Mouse (Mus musculus): ENCODE measurements at regions not wholly inside any gene's neighbourhood (a gene's known extent, or its start where the extent isn't known, plus 50 kb on each side); places are given as distances from the start of the nearest gene placed in this dataset.

DNA sequence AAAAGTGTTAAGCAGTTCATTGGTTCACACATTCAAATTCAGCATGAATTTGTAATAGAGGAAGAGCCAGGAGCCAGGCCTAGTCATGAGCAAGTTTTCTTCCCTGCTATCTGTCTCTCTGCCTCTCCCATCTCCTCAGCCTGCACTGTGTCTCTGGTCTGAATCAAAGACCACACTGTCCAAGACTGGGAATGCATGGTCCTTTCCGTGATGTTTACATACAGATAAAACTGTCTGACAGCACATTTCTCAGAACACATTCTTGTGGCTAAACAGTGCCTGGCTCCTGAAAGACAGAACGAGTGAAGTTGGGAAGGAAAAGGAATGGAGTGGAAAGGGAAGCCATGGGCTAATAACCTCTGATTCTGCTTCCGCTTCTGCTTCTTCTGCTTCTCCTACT, 183.0 kb upstream of the Lmcd1 start:
- Histone ChIP-seq H3K4me3 (no peak overlapping the region), H3K27ac (no peak overlapping the region)
- intact Hi-C loops (cut with DNase I) = no loop called here
- no peak for TF ChIP-seq CTCF (IDR thresholded peaks at IDR 0.05)
- DNase-seq = no peak

DNA sequence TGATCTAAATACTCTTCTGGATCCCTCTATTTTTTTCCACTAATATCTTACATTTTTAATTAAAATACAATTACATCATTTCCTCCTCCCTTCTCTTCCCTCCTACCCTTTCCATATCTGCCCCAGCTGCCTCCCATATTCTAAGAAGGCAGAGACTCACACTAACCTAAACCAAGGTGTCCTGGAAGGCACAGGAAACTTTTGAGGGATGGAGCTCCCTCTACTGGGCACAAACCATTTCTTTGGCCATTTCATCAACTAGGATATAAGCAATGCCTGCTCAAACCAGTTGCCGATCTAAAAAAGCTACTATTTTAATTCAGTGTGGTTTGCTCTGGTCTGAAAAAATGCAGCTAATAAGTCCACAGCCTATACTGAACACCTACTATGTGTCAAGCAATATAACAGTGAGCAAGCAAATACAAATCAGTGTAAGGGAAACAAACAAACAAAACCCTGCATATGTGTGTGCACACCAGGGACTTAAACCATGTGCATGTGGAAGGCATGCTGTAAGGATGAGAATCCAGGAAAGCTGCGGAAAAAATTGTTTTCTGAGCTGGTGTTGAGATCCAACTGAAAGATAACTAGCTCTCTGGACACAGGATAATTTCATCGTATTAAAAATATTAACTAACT, 182.3 kb upstream of the Lmcd1 start:
- H3K27ac ChIP-seq = no peak overlapping the region
- TF ChIP-seq CTCF (IDR thresholded peaks at IDR 0.05) = peak; percentile 51
- no peak for DNase-seq
- intact Hi-C loops (cut with DNase I) = no loop called here
- no peak overlapping the region for H3K4me3 ChIP-seq

DNA sequence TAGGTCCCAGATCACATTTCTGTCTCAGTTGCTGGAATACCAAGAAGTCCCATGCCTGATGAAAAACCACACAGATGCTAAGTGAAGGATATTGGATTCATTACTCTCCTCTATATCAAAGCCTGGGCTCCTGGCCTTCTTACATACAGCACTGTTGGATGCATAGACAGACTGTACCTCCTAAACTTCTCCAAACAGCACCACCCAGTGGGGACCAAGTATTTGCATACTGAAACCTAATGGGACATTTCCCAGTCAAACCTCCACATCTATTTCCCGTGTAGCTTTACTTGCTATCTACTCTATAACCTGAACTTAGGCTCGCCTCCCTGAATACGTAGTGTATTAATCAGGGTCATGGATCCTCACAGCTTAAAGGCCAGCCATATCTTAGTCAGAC, 180.3 kb upstream of the Lmcd1 start:
- Histone ChIP-seq H3K4me3 (no peak overlapping the region), H3K27ac (no peak overlapping the region)
- TF ChIP-seq CTCF (IDR thresholded peaks at IDR 0.05) = no peak
- intact Hi-C loops (cut with DNase I) = no loop called here
- DNase-seq = no peak

GRCm38 (mm10) chr6:112097699-112098098, 175.9 kb upstream of the Lmcd1 start:
- Histone ChIP-seq H3K27ac (no peak overlapping the region), H3K4me3 (no peak overlapping the region)
- no peak for DNase-seq
- TF ChIP-seq CTCF (IDR thresholded peaks at IDR 0.05) = no peak
- intact Hi-C loops (cut with DNase I) = no loop called here

DNA sequence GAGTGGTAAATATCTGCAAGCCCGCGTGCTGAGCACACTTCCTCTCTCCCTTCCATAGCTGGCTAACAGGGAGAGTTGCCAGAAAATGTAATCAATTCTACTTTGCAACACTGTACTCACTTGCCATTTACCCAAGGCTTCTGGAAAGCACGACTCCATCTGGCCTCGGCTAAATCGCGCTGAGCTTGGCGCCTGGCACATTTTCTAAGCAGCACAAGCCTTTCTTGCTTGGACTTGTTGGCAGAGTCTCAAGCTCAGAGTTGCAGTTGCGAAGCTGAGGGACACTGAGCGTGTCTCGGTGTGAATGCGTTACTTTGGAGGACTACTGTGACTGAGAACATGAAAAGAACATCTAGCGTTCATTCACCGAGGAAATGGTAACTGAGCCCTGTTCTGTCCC, 164.9 kb upstream of the Lmcd1 start:
- no peak overlapping the region for H3K27ac ChIP-seq
- TF ChIP-seq CTCF (IDR thresholded peaks at IDR 0.05) = no peak
- no peak for DNase-seq
- H3K4me3 ChIP-seq = no peak overlapping the region
- intact Hi-C loops (cut with DNase I) = no loop called here

GRCm38 (mm10) chr6:112119180-112119579, 154.4 kb upstream of the Lmcd1 start:
- no peak overlapping the region for H3K27ac ChIP-seq
- DNase-seq = no peak
- TF ChIP-seq CTCF (IDR thresholded peaks at IDR 0.05) = no peak
- H3K4me3 ChIP-seq = no peak overlapping the region
- intact Hi-C loops (cut with DNase I) = no loop called here

DNA sequence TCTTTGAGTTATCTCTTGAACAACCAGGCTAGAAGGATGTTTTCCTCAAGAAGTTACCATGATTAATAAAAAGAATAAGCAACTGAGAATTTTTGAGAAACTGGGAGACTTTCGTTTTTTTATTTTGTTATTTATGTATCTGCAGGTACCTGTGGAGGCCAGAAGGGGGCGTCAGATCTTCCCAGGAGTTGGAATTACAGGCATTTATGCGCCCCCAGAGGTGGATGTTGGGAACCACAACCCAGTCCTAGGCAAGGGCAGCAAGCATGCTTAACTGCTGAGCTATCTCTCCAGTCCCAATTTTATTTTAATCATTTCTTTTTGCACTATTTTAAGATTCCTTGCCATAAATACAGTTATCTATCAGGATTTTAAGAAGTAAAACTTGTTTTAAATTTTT, 140.0 kb upstream of the Lmcd1 start:
- Histone ChIP-seq H3K4me3 (no peak overlapping the region), H3K27ac (no peak overlapping the region)
- peak; percentile 28 for DNase-seq
- intact Hi-C loops (cut with DNase I) = no loop called here
- TF ChIP-seq CTCF (IDR thresholded peaks at IDR 0.05) = peak; percentile 64

GRCm38 (mm10) chr6:112152535-112153364, 120.8 kb upstream of the Lmcd1 start:
- intact Hi-C loops (cut with DNase I) = no loop called here
- DNase-seq = no peak
- H3K4me3 ChIP-seq = no peak overlapping the region
- TF ChIP-seq CTCF (IDR thresholded peaks at IDR 0.05) = no peak
- no peak overlapping the region for H3K27ac ChIP-seq

GRCm38 (mm10) chr6:112167487-112167886, 106.1 kb upstream of the Lmcd1 start:
- intact Hi-C loops (cut with DNase I) = no loop called here

DNA sequence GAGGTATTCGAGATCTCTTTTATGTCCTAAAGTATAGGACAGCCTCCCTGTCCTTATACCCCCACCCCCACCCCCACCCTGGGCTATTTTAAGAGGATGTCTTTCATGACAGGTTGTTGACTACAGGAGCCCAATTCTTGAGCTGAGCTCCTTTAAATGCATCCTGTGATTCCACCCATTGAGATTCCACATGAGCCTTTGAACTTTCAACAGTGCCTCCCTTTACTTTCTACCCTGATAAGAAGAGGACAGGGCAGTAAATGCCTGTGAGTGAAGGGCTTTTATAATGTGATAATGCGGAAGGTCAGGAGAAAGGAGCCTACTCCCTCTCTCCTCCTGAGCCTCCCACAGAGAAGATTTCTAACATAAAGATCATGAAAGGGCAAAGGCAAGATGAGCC, 97.2 kb upstream of the Lmcd1 start:
- DNase-seq = no peak

More at GRCm38 (mm10) chr6:112167487-112167886, 106.1 kb upstream of the Lmcd1 start:
- no peak for DNase-seq
- Histone ChIP-seq H3K4me3 (no peak overlapping the region), H3K27ac (no peak overlapping the region)
- TF ChIP-seq CTCF (IDR thresholded peaks at IDR 0.05) = no peak

DNA sequence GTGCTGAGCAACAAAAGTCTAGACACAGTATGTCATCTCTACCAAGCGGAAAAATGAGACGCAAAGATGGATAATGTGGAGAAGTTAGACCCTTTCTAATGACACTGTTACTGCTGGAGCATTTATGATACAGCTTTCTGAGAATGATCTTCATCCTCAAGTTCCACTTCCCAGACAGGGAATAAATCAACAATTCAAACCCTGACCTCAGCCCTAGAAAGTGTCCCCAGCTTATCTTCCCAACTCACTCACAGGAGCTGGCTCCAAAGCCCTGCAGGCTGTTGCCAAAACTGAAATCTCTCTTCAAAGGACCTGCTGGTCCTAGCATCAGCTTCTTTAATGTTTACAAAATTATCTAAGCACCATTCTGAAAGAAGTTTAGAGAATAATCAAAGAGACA, 85.9 kb upstream of the Lmcd1 start:
- no peak overlapping the region for H3K27ac ChIP-seq
- H3K4me3 ChIP-seq = no peak overlapping the region
- DNase-seq = no peak
- TF ChIP-seq CTCF (IDR thresholded peaks at IDR 0.05) = no peak
- intact Hi-C loops (cut with DNase I) = no loop called here

More for the DNA sequence above, 97.2 kb upstream of the Lmcd1 start:
- Histone ChIP-seq H3K4me3 (no peak overlapping the region), H3K27ac (no peak overlapping the region)
- no peak for TF ChIP-seq CTCF (IDR thresholded peaks at IDR 0.05)
- intact Hi-C loops (cut with DNase I) = no loop called here

DNA sequence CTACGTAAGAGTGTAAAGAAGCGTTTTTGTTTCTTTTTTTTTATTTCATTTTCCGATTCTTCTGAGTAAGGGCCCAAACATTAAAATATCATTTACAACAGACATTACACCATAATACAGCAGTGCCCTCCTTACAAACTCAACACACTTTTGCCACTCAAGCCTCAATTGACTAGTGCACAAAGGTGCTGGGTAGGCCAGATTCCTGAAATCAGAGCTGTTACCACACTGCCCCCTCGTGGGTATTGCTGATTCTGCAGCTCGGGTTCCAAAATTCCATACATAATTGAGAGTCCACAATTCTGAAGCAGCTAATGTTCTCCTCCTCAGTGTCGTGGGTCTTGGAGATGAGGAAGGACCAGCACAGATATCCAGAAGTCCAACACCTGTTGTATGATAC, 82.5 kb upstream of the Lmcd1 start:
- Histone ChIP-seq H3K4me3 (no peak overlapping the region), H3K27ac (no peak overlapping the region)
- peak; percentile 28 for DNase-seq
- TF ChIP-seq CTCF (IDR thresholded peaks at IDR 0.05) = peak; percentile 86
- intact Hi-C loops (cut with DNase I) = no loop called here

GRCm38 (mm10) chr6:112197445-112197844, 76.1 kb upstream of the Lmcd1 start:
- intact Hi-C loops (cut with DNase I) = no loop called here
- TF ChIP-seq CTCF (IDR thresholded peaks at IDR 0.05) = peak; percentile 96

DNA sequence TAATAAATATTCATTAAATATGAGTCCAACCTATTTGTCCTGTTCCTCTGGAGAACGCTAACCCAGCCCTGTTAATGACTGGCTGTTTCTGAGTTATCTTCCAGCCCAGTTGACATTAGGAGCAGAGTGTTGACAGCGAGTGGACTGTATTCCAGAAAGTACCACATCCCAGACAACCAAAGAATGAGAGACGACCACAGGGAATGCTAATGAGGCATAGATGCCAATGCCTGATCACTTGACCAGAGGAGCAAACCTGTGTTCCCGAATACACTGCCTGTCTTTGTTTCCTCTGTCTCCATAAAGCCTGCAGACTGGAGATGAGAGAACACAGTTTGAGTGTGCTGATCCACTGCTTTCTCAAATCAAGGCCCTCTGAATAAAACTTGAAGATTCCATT, 74.3 kb upstream of the Lmcd1 start:
- intact Hi-C loops (cut with DNase I) = no loop called here

More at GRCm38 (mm10) chr6:112197445-112197844, 76.1 kb upstream of the Lmcd1 start:
- DNase-seq = peak; percentile 83
- H3K27ac ChIP-seq = no peak overlapping the region
- peak overlapping the region; percentile 41 for H3K4me3 ChIP-seq

More for the DNA sequence above, 74.3 kb upstream of the Lmcd1 start:
- no peak for DNase-seq
- TF ChIP-seq CTCF (IDR thresholded peaks at IDR 0.05) = no peak
- Histone ChIP-seq H3K27ac (no peak overlapping the region), H3K4me3 (no peak overlapping the region)

All from gastrocnemius, adult 2 months (tissue).